ENCODE assay signal across 19 mouse cellular contexts in the genomic region with DNA sequence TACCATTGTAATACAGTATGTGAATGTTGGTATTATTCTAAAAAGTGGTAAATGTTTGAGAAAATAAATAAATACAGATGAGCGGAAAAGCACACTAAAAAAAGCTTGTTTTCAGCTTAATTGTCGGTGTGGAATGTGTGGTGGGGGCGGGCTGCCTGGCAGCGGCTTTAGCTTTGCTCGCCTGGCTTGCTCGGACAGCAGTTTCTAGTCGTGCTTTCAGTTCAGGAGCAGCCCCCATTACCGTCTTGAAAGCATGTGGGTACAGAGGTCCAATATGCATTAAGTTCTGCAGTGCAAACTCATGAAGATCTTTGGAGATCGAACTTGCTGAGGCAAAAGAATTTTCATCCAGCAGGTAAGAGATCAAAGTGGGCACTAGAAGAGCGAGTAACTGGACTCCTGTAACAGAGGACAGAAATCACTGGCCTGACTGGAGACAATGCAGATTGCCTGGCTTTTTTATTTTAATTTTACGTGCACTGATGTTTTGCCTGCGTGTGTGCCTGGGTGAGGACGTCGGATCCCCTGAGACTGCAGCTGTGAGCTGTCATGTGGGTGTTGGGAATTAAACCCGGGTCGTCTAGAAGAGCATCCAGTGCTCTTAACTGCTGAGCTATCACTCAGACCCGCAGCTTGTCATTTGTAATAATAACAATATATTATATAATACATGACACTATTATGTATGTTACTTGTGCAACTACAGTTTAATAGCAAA.
"Had no signal": no experiment of that assay in that cellular context is flagged by ENCODE, and none has a peak within 500 bp of the region (broad histone marks: within the 10 kb centered on the region; RNA-seq: fewer than 3 reads in every experiment).

No protein-coding gene starts in this region.

- H3K4me2 ChIP-seq: limb, embryonic 13.5 days; liver, embryonic 12.5 days; liver, embryonic 15.5 days; midbrain, embryonic 12.5 days had no signal

- H3K4me1 ChIP-seq: limb, embryonic 10.5 days; limb, embryonic 13.5 days; liver, embryonic 12.5 days; liver, embryonic 15.5 days; midbrain, embryonic 12.5 days had no signal

- H3K9me3 ChIP-seq: limb, embryonic 10.5 days; limb, embryonic 13.5 days; liver, embryonic 12.5 days; liver, embryonic 15.5 days; midbrain, embryonic 12.5 days had no signal

- H3K27me3 ChIP-seq: limb, embryonic 13.5 days; liver, embryonic 12.5 days; liver, embryonic 15.5 days; midbrain, embryonic 12.5 days had no signal

- H3K9ac ChIP-seq: limb, embryonic 13.5 days; liver, embryonic 12.5 days; liver, embryonic 15.5 days; midbrain, embryonic 12.5 days had no signal

- DNase-seq: kidney, postnatal 25 days; layer of hippocampus, adult 9-11 months; liver; lung, adult 18-20 months; lung, postnatal 14 days; right cerebral cortex, adult 18-20 months; right cerebral cortex, postnatal 14 days; right cerebral cortex, postnatal 4 days; thymus, adult 18-20 months; thymus, postnatal 14 days; thymus, postnatal 4 days had no signal

- H3K4me3 ChIP-seq: layer of hippocampus, adult 2 months; limb, embryonic 10.5 days; limb, embryonic 13.5 days; liver, embryonic 12.5 days; liver, embryonic 15.5 days; midbrain, embryonic 12.5 days had no signal

- H3K27ac ChIP-seq: kidney, postnatal 0 days; layer of hippocampus, adult 2 months; limb, embryonic 10.5 days; limb, embryonic 13.5 days; liver, embryonic 12.5 days; liver, embryonic 15.5 days; macrophage; midbrain, embryonic 12.5 days had no signal
